Mouse (Mus musculus) kidney, postnatal 36 days (tissue): ENCODE data around the gene Mical2.

Experiments
- DNase-seq, 2 experiments: peaks; one replicate each; pipeline ENCODE4 v3.0.0; 2021 to 2022; ENCODE audit warnings: mixed read lengths in 2 of 2

The Mical2 gene

DNA sequence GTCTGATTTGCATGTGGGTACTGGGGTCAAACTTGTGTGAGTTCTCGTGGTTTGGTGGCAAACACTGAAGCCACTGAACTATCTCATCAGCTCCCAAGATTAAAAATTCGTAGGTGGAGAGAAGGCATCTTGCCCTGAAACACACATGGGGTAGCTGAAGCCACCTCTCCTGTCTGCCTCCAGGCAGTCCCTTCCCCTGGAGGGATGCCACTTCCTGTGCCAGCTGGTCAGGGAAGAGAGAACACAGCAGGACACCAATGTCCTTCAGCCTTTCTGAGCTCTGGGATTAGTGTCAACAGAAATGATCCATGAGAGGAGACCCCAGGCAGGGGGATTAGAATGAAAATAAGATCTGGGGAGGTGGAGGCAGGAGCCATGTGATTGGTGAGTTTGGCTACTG lies 18.4 kb downstream of the Mical2 start:
- DNase-seq, result no peak

DNA sequence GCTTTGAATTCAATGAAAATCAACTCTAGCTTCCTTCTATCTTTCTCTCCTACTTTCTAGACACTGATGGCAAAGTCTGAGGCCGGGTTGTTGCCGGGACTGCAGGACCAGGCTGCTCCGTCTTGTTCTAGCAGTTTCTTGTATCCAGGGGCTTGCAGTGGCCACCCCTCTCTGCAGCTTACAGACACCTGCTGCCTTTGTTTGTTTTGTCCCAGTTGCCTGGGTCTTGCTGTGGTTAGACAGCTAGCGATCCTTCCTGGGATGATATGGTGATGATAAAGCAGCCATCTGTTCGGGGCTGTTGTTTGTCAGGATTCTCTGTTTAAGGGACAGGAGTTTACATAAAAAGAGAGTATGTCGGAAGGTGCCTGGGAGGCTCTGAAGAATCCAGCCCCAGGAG lies 19.0 kb downstream of the Mical2 start:
- no peak for DNase-seq

DNA sequence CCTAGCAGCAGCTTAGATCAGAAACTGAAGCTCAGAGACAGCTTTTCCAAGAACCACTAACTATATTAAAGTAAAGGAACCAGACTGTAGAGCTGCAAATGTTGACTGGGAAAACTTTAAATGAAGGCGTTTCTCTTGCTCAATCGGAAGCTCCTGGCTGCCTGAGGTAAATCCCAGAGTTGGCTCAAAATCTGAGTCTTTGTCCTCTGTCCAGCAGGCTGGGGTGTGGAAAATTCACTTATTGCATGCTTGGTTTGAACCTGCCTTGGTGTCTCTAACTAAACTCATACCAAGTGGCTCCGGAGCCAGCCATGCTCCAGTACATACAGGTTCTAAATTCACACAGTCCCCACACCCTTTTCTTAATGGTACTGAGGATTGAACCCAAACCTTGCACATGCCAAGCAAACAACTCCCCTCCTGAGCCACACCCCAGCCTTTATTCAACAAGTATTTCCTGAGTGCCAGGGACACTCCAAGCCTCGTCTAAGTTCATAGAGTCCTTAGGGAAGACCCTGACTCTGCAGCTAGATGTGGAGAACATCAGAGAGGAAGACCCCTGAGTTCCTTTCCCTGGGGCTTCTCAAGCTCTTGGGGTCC lies 20.3 kb downstream of the Mical2 start:
- DNase-seq, result no peak

DNA sequence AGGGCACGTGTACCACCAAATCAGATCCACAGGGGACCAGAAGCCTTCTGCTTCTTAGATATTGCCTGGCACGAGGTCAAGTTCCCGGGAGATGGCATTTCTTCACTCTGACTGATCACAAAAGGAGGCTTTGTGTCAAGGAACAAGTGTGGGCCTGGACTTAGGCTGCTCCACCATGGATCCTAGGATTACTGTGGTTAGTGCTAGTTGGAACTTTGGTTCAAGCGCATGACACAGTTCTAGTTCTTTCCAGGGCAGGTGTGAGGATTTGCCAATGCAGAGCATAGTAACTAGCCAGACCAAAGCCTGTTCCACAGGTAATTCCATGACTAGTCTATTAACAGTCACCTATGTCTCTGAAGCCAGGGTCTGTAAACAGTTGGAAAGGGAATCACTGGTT lies 20.8 kb downstream of the Mical2 start:
- DNase-seq, result no peak

DNA sequence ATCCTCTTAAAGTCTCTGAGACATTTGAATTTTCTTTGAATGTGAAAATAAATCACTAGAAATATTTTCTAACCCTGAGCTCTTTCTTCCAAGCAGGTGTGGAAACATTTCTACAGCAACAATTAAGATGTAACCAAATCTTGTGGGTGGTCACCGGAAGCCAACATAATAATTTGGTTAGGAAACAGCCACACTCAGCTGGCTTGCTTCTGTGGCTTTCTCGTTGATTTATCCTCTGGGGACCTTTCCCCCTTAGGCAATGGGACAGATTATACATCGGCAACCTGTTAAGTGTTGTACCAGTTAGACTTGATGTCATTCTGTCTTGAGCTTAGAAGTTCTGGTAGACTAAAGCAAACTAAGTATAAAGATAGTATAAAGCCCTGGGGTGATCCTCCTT lies 22.2 kb downstream of the Mical2 start:
- DNase-seq, result no peak

DNA sequence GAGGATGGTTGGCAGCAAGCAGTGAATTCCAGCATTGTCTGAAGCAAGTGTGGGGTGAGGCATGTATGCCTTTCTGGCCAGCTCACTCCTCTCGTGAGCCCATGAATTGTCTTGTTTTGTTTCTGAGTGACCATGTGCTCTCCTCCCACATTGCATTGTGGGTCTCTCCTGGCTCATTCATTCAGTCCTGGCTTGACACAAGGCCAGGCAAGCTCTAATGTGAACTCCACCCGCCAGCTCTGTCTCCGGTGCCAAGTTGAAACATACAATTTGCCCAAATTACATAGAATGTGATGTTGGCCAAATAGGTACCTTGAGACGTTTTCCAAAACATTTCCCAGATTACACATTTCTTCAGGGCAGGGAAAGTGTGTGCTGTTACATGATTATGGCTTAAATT lies 23.8 kb downstream of the Mical2 start:
- DNase-seq, result no peak

DNA sequence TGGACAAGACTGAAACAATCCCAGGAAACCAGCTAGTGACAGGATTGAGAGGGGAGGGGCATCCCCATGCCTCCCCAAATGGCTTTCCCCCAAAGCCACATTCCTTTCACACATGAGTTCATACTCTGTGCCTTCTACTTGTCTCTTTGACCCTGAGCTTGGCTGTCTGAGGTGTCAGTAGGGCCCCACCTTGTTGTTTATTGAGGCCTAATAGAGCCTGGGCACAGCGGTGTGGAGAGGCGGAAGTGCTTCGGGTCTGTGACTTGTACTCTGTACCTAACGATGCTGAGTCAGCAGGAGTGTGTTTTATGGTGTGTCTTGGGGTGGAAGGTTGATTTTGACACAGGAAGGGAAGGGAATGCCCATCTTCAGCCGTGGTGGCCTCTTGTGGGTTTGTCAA lies 26.4 kb downstream of the Mical2 start:
- peak; percentile 72 to 84 for DNase-seq

DNA sequence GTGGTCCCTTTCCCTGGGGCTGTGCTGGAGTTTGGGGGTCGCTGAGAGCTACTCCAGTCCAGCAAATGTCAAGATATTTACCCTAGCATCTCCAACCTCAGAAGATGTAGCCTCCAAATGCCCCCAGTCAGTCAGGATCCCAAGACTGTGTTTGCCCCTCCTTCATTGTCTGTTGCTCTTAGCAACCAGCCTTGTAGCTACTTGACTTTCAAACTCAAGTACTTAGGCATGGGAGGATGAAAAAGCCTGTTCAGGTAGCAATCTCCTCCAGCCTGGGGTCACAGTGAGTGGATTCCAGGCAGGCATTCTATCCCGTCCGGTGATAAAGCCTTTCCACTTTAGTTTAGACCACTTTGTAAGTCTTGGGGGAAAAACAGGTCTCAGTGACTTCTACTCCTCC lies 28.6 kb downstream of the Mical2 start:
- no peak for DNase-seq

DNA sequence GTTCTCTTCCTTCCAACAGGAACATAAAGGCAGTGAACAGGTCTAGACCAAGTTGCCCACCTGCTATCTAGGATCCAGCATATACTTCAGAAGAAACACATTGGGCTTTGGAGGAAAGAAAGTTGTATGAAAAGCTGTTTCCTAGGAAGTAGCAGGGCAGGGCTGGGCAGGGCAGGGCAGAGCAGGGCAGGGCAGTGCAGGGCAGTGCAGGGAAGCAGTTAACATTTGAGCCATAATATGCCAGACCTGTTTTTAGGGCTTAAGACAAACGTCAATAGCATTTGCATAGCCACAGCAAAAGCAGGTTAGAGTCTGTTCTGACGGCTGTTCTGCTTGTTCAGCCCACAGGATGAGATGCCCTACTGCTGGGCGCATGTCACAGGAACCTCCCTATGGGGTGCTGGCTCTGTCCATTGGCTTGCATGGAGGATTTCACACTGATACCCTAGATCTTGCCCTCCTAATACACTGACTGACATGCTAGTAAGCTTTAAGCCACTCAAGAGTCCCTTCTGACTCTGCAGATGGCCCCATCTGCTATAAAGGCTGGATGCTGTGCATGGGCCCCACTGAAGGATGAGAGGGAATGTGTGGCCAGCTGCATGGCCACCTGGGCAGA lies 29.7 kb downstream of the Mical2 start:
- no peak for DNase-seq

DNA sequence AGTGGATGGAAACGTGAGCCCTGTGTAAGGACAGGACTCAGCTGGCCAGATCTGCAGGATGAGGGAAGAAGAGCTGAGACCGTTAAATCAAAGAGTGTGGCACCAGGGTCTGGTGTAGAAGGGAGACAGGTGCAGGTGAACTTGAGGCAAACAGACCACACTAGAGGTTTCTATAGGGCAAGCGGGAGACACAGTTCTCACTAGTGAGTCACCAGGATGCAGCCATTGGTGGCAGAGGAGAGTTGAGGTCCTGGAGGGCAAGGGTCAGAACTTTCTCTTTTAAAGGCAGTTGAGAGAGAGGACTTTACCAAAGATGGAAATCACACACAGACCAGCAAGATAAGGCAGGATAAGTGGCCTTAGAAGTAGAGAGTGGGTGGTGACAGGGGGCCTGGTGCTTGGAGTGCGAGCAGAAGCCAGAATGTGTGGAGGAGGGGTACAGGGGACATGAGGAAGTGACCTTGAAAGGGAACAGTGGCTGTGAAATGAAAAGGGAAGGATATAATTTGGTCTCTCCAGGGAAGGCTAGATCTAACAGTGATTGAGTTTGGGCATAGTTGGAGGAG lies 32.8 kb downstream of the Mical2 start:
- DNase-seq, result no peak

DNA sequence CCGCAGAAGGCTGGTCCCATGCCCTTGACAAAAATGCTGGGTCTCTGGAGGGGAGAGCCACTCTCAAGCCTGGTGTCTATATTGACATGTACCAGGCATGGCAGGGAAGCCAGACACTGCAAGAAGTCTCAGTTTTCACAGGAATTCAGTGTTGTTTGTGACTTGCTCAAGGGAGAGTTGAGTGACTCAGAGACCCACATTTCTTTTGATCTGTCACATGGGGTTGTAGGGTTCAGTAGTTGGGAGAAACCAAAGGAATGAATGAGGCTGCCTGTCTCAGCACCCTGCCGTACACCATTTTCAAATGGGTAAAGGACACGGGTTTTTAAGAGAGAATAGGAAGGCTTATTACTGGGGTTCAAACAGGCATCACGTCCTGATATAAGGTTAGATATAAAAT lies 33.6 kb downstream of the Mical2 start:
- no peak for DNase-seq

DNA sequence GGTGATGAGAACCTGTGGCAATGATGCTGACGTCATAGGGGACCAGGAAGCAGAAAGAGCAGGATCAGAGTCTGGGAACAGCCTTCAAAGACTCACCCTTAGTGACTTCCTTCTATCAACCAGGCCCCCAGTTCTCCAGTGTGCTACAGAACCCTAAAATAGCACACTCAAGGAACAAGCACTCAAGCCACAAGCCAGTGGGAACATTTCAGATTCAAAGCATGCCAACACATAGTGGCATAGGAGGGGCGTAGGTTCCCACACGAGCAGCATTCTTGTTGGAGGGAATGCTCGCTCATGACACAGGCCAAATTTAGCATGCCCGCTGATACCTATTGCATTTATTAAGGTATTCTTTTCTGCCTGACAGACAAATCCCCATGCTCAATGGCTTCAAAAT lies 35.5 kb downstream of the Mical2 start:
- no peak for DNase-seq

DNA sequence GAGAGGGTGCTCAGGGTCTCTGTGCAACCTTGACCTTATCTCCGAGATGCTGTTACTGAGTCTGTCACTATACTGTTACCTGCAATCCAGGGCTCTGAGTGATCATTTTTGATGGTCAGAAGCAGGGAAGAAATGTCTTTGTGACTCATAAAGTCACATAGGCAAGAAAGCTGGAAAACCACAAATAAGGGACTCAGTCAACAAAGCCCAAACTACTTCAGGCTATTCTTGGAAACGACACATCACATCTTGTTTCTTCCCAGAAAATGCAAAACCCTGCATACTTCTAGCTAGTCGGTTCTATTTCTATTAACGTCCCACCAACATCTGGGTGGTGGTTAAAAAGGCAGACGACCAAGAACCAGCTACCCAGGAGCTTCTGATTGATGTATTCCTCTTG lies 41.6 kb downstream of the Mical2 start:
- DNase-seq, result no peak

DNA sequence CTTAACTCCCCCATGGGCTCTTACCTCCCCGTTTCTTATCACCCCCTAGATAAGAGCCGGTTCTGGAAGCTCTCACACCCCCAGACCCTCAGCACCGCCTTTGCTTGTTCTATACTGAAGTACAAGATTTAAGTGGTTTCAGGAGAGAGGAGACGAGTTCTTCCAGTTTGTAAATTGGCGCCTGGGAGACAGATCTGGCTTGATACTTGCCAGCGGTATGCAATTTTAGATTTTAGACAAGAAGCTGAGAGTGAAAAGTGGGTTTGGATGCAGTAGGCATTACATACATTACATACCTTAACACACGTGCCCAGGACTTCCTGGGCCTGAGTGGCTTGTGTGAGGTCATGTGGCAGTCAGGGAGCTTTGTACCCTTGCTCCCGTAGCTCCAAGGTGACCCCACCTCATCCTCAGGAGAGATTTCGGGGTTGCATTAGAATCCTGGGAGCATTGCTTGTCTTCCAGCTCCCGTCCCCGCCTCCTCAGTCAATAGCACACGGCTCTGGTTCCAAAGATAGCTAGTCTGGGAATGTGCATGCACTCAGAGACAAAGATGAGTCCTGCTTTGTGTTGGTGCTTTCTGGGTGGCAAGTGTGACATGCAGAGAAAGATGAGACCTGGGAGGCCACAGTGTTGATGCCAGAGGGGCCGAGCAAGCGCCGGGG lies 43.2 kb downstream of the Mical2 start:
- DNase-seq, result no peak

DNA sequence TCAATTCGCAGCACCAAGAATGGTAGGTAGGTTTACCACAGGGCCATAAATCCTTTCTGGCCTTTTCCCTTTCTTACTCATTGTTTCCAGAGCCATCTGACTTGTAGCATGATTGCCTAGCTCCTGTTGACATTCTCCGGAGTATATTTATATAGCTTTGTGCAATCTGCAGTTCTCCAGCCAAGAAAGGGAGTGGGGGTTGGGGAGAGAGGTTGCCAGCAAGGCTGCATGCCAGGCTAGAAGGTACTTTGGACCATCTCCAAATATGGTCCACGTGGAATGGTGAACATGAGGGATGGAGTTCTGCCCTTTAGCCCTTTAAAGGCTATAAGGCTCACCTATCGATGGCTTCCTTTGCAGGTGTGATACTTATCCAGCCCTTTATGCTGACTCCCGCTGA lies 45.2 kb downstream of the Mical2 start:
- DNase-seq, result peak; percentile 68 to 82

DNA sequence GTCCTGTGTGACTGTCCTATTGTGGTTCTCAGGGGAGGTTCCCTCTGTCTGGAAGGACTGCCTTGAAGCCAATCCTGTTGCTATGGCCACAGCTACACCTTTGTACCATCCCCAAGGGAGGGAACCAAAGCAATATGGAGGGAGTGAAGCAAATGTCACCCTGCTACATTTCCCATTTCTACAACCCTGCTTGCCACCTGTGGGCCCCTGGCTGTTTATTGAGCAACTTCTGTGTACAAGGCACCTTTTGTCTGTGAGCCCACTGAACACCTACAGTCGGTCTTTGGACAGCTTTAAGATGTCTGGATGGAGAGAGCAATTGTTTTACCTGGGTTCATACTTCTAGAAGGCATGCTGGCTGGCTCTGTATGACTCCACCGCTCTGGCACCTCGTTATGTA lies 46.0 kb downstream of the Mical2 start:
- DNase-seq, result no peak

DNA sequence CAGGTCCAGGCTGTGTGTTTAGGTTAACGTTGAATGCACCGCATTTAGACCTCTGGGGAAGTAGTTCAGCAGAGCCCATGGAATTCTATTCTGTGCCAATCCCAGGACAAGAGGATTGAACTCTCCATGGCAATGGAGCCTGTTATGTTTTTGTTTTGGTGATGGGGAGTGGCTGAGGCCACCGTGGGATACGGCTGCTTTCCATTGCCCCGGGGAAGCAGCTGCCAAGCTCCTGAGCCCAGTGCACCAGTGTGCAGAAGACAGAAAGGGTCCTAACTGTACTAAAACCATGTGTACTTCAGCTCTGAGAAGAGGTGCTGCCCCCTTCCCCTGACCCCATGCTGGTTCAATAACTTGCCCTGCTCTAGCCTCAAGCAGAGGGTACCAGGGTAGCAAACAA lies 47.0 kb downstream of the Mical2 start:
- DNase-seq, result no peak

DNA sequence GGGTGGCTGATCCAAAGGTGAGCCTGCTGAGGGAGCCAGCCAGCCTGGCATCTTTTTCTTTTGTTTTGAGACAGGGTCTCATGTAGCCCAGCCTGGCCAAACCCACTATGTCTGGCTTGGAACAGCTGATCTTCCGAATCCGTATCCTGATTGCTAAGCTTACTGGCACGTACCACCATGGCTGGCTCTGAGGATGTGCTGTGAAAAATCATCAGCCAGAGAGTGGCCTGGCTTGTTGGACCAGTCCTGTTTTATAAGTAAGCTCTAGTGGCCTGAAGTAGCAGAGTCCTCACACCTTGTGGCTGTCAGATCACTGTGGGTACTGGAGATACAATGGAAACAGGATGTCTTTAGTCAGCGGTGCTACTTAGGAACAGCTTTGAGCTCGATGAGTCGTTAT lies 47.8 kb downstream of the Mical2 start:
- no peak for DNase-seq

DNA sequence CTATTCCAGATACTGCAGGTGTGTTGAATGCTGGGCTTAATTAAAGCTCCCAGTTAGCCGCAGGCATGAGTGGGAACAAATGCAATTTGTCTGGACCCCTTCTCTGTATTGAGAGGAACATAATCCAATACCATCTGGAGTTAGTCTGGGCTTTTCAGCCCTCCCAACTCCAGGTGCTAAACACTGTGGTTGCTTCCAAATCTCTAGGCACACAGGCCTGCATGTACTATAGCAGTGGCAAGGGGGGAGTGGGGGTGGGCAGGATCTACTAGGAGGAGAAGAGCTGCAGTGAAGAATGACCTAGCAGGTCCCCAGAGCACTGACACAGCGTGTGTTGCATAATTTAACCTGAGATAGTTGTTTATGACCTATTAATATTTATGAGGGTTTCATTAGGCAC lies 49.0 kb downstream of the Mical2 start:
- DNase-seq, result no peak

DNA sequence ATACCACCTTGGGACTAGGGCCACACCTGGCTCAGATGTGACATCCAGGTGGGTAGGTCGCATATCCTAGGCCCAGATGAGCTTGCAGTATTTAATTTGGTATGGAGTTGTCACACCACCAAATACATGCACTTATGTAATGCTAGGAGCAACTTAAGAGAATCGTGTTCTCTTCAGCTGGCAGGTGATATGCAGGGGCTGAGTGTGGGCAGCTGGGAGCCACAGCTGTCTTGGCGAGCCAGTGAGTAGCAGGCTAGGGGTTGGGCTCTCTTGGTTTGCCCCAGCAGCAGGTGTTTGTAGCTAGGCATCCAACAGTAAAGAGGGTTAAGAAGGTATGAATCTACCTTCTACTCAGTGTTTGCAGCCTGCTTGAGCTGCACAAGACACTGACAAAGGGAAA lies 49.4 kb downstream of the Mical2 start:
- no peak for DNase-seq

DNA sequence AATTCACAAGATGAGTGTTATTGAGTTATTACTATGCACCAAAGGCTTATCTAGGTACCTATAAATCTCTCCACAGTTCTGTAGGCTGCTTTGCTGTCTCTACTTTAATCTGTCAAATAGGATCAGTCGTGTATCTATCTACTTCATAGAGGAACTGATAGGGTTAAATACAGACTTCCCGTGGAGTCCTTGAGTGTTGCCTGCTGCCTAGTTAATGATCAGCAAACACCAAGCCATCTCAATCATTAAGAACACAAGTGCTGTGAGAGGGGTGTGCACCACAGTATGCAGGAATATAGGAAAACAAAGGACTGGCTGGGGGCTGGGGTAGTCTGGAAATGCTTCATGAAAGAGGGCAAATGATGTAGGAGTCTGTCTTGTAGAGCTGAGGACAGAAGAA lies 50.2 kb downstream of the Mical2 start:
- DNase-seq, result peak in 1 of 2 experiments; percentile 37

DNA sequence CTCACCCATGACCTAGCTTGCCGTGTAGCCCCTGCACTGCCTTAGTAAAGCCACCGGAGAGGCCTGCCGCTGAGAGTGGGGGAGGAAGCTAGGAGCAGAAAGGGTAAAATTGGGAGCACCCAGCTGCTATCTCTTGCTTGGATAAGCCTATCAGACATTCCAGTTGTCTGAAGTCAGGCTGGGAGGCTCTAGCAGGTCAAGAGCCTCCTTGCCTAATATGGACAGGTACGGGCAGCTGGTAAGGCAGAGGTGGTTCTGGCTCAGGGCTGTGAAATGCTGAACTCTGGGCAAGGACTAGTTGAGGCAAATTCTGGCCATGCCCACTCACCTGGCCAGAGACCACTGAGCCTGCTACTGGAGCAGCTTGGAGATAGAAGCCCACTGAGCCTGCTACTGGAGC lies 51.2 kb downstream of the Mical2 start:
- DNase-seq, result no peak

DNA sequence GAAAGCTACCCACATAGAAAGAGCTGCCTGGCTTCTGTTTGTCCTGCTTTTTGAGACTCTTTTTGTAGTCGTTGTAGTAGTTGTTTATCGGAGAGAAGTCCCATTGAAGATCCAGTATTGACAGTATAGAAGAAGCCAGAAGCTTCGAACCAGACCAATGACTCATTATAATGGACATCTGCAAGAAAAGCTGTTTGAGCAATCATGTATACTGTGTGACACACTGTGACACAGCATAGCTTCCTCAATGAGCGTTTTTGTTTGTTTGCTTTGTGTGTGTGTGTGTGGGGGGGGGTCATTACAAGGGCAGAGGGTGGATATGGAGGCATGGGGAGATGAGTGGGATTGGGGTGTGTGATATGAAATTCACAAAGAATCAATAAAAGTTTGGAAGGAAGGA lies 53.0 kb downstream of the Mical2 start:
- no peak for DNase-seq

DNA sequence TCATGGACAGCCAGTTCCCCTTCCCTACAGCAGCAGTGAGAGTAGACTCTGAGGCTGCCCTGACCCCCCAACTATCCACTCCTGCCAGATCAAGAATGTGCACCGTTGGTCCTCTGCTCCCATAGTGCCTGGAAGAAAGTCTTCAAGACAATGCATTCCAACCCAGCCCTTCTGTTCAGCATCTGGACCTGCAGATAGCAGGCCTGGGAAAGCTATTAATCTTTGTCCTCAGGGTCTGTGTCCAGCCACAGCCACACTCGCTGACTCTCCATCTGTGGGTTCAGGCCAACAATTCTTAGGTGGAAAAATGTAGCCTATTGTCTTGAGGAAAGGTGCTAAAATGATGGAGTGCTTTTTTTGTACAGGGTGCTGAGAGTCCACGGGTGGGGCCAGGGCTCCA lies 54.8 kb downstream of the Mical2 start:
- DNase-seq, result no peak
